Mouse (Mus musculus): ENCODE measurements around the gene Aqp5.

Gene Aqp5

DNA sequence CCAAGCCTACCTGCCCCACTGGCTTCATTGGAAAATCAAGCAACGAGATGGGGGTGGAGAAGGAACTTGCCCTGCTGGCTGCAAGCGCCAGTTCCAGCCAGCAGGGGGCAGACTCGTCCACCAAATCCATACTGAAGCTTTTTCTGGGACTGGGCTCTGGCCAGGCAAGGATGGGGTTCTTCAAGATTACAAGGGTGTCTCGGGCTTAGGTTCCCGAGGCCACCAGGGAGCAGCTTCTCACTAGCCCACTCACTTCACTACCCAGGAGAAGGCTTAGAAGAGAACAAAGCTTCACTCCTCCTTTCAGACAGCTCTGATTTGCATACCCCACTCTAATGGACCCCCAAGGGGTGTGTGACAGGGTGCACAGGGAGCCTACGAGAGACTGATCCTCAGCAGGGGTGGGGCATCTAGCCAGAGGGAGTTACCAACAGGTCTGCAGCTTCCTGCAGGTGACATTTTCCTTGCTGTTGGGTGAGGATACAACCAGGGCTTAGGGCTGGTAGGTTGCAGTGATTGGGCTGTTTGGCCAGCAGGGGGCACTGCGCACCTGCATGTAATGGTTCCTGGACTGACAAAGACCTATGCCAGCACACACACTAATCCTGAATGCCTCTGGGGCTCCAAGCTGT is 5.6 kb downstream of the Aqp5 start:
- DNase-seq (ENCODE audit: low read depth): peak; percentile 90

DNA sequence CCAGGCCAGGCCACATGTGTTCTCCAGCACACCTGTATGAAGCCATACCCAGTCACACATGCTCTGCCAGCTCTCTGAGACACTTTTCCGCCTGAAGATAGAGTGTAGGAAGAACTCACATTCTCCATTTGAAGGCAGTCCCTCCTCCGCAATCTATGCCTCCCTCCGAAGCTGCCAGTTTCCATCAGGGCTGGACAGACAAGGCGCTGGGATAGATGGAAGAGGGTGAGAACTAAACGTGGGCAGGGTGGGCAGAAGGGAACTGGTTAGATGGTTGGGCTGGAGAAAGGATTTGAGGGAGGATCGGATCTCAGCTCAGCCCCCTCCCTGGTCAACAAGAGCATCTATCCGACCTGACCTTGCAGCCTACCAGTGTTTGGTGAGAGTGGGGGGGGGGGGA is 6.3 kb downstream of the Aqp5 start:
- no peak for DNase-seq (ENCODE audit: low read depth)

DNA sequence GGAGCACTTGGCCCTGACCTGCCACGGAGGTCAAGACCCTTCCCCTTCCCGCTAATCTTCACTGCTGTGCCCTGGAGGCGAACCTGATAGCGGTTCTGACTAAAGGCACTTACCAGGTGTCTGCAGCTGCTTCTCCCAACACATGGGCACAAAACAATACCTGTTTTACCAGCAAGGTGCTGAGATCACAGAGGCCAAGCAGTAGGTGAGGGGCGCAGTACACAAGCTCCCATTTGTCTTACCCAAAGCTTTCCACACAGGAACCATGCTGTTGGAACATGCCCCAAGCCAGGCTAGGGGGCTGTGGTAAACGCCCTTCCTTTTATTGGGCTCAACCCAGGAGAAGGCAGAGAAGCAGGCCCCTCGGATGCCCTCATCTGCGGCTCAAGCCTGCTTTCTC is 7.0 kb downstream of the Aqp5 start:
- no peak for DNase-seq (ENCODE audit: low read depth)

DNA sequence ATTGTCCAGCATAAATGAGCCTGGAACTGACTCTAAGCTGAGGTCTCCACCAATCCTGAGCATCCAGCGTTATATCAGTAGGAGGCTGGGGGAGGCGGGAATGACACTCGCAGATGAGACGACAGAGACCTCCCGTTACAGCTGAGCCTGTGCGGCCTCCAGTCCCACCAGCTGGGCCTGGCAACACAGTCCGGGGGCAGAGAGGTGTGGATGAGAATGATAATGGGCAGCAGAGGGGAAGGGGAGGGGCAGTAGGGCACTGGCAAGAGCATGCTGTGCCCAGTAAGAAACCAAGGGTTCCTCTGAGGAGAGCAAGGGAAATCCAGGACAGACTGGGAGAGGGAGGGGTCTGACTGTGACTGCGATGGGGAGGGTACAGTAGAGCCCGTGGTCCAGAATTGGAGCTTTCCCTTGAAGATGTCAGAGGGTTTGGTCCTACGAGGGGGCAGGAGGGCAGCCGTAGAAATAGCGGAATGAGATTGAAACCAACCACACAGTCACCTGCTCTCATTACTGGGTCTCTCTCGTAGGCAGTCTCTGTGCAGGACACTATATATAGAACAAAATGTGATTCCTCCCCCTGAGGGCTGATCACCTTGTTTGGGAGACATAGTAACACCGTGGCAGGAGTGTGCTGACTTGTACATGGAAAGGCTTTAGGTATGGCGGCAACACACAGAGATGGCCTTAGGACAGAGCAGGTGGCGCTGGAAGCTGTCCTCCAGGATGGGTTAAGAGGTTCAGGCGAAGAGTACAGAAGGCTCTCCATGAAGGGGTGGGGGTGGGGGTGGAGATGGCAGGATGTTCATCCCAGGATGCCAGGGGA is 8.9 kb downstream of the Aqp5 start:
- no peak for DNase-seq (ENCODE audit: low read depth)

DNA sequence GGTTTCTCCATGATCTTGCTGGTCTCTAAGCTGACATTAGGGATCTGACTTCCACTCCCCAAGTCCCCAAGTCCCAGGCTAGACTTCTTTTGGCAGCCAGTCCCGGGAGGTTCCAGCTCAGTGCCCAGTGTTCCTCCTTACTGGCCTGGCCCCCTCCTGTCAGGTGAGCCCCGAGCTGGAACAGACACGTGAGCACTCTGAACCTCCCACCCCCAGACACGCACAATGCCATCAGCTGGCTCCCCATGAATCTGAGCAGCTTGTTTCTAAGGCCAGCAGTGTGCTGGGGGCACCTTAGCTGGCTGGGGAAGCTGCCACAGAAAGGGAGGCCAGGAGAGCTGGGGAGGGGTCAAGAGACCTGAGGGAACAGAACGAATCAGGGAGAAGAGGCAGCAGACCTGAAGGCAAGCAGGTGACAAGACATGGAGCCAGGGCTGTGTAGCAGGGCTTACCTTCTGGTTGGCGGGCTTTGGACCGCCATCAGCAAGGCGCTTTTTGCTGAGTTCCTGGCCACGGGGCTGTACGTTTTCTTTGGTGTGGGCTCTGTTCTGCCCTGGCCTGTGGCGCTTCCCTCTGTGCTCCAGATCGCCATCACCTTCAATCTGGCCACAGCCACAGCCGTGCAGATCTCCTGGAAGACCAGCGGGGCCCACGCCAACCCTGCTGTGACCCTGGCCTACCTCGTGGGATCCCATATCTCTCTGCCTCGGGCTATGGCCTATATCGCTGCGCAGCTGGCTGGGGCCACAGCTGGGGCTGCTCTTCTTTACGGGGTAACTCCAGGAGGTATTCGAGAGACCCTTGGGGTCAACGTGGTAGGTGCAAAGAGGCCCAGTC is 10.6 kb downstream of the Aqp5 start, which contains the start of gene Aqp6:
TSS of gene Aqp6 (plus strand) at position 415 of the 837 bp plus-strand sequence.
- no peak for DNase-seq (ENCODE audit: low read depth)

DNA sequence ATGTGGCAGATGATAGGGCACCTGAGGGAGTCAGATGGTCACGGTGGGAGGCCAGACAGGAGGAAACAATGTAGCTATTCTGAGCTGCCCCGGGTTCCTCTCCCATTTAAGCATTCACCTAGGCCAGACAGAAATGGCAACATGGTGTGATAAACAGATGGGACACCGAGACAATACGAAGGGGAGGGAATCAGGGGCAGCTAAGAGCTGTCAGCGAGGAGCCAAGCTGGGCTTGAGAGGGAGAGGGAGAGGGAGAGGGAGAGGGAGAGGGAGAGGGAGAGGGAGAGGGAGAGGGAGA is 11.2 kb downstream of the Aqp5 start:
- no peak for DNase-seq (ENCODE audit: low read depth)

DNA sequence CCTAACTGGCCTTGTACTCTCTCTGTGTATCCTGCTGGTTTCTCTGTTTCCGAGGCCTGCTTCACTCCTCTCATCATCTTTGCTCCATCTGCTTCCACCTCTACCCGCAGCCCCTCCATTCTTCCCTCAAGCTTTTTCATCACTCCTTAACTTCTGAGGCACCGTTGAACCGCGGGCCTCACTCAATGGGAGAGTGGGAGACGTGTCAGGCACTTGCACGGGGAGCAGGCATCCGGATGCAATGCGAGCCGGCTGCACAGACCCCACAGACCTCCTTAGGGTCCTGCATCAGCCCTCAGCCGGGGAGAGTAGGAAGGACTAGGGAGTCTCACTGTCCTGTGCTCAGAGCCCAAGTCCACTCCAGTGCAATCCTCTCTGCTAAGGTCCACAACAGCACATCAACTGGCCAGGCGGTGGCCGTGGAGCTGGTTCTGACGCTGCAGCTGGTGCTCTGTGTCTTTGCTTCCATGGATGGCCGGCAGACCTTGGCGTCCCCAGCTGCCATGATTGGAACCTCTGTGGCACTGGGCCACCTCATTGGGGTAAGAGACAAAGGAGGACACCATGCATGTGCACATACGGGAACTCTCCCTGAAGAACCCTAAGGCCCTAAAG is 11.7 kb downstream of the Aqp5 start:
- DNase-seq (ENCODE audit: low read depth): no peak

DNA sequence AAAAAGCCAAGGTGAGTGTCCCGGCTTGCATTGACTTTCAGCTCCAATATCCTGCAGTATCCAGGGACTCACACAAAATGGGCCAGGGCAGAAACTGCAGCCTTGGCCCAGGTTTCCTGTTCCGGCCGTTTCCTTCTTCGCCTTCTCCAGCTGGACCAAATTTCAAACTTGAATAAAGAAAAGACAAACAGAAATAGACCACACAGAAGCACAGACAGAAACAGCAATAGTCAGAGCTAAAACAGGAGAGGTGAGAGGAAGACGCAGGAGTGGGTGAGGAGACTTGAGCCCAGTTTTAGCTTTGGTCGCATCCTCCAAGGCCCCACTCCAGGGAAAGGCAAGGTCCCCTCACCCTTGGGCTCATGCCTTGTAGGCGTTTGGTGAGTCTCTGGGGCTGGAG is 12.6 kb downstream of the Aqp5 start:
- no peak for DNase-seq (ENCODE audit: low read depth)

DNA sequence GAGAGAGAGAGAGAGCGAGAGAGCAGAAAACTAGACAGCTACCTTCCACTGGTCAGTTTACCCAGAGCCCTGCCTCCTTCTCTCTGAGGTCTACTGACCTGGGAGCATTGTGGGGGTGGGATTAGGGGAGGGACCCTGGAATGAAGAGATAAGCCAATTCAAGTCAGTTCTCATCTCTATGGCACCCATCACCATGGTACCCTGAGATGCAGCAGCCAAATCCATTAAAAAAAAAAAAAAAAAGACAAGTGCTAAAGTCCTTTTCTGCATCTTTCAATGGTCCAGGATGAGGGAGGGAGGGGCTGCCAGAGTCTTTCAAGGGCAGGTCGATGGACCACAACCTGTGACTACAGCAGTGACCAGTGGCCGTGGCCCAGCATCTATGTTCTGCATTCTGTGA is 15.0 kb downstream of the Aqp5 start:
- DNase-seq (ENCODE audit: low read depth): no peak

DNA sequence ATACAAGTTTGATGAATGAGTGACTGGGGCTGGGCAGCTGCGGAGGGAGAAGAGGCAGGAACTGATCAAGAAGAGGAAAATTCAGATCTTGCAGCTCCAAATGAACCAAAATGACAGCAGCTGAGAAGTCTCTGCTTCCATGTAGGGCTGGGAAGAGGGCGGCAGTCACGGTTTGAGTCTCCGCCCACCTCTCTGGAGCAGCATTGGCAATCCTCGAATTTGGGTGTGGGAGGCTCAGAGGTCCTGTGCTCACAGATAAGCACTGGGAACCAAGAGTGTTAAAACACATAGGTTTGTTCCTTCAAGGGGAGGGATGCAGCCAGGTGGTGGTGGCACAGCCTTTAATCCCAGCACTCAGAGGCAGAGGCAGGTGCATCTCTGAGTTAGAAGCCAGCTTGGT is 15.9 kb downstream of the Aqp5 start:
- no peak for DNase-seq (ENCODE audit: low read depth)

DNA sequence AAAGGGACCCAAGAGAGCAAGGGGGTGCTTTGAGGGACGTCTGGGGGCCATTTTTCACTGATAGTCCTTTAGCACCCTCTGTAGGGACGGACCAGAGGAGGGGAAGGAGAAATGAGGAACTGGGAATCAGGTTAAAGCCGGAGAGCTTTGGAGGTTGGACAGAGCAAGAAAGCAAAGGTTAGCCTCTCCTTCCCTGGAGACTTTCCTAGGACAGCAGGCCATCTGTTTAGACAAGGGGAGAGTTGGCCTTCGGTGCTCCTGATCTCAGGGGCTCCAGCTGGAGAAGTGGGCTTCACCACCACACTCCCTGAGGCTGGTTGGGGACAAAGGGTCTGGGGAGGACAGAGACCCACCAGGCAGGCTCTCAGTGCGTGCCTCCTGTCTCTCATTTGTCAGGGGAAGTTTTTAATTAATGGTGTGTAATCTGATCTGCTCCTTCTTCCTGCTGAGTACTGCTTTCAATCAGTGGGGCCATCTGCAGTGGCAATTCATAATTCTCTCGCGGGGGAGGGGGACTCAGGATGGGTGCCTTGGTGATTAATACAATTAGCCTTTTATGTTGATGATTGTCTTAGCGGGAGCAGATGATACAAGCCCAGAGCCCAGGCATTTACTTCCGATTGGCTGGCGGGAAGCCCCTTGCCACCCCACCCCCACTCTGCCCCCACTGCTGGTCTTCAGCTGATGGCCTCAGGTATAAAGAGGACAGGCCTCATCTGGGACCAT is 17.0 kb downstream of the Aqp5 start:
- DNase-seq (ENCODE audit: low read depth): no peak

DNA sequence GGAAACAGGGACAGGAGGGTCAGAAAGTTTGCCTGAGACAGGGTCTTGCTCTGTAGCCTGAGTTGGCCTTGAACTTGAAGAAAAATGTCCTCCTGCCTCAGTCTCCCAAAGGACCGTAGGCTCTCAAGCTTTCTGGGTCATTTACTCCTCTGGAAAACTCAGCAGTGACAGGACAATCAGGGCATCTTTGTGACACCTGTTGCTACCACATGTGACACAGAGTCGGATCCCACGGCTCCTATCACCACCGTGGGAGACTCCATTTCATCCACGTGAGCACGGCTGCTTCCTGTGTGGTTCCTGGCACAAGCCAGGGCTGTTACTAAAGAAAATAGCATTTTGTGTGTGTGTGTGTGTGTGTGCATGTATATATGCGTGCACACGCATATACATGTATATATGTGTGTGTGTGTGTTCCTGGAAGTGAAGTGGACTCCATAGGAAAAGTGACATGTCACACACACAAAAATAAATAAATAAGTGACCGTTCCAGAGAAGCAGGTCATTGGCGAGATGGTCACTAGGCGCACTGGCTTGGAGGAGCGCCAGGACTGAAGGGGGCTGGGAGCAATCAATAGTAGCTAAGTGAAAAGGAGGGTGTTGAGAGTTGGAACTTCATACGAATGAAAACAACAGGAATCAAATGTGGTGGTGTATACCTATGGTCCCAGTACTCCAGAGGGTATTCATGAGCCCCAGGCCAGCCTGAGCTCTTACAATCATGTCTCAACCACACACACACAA is 18.0 kb downstream of the Aqp5 start:
- no peak for DNase-seq (ENCODE audit: low read depth)

DNA sequence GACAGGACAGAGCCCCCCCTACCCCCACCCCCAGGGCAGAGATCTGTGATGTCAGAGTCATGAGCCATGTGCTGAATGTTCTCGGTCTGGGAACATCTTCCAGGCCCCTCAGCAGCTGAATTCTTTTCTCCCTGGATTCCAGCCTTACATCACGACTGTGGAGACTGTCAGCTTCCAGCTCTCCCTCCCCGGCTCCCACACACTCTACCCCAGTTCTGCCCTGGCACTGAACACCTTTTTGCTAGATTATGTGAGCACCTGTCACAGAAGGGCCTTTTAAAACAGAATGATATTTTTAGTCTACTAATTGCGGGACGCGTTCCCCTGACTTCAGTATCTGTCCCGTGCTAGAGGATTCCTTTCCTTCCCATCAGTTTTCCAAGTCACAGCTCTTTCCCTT is 21.0 kb downstream of the Aqp5 start:
- DNase-seq (ENCODE audit: low read depth): no peak

DNA sequence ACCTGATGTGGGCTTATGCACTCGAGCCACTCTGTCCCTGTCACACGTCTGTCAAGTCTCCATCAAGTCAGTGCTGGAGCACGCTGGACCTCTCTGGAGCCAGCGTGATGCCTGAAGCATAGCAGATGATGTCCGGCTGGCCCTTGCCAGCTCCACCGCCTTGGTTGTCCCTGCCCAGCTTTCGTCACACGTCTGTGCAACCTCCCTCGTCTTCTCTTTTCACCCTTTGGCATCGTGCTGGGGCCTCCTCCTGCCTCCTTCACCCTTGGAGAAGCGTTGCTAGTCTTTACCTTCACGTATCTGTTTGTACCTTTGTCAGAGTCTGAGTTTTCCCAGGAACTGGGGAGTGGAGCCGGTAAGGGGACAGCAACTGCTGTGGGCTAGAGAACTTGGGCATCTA is 23.7 kb downstream of the Aqp5 start:
- no peak for DNase-seq (ENCODE audit: low read depth)

DNA sequence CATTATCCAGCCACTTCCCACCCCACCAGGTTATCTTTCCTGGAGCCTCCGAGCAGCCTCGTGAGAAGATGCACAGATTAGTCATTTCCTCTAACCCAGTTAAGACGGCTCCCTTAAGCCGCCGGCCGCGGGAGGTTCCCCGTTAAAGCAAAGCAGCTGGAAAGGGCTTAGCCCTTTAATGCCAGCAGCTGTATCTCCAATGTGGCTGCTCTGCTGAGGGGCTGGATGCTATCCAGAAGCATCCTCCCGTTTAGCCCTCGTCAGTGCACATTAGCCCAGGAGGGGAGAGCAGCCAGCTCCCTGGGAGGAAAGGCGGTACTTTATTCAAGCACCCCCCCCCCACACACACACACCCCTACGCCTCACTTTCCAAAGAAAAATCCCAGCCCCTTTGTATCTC is 24.2 kb downstream of the Aqp5 start:
- peak; percentile 33 for DNase-seq (ENCODE audit: low read depth)

DNA sequence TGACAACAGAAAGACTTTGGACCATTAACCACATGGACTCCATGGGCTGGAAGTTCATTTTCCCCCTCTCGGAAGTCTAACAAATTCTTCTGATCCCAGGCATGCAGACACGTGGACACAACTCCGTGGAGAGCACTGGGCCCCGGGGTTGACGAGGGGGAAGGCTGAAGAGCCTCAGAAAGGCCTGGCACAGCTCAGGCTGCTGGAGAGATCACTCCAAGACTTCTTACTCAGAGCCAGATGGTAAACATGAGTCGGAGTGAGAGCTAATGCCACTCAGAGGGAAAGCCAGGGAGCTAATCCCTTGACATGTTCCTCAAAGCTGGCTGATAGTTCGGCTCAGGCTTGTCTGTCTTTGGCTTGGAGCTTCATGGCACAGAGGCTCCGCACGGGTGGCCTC is 24.7 kb downstream of the Aqp5 start:
- no peak for DNase-seq (ENCODE audit: low read depth)

DNA sequence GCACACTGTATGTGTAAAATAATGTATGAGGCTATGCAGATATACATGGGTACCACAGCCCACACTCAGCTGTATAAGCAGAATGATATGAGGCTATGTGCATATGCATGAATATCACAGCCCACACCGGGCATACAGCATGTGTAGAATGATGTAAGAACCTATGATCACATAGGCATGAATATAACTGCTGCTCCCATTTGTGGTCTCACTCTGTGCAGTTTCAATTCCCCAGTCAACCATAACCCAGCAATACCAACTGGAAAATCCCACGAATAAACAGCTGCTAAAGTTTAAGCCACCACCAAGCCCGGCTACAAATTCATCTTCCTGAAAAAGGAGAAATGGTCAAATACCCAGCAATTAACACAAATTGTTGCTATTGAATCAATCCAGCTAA is 28.0 kb downstream of the Aqp5 start:
- DNase-seq (ENCODE audit: low read depth): no peak

DNA sequence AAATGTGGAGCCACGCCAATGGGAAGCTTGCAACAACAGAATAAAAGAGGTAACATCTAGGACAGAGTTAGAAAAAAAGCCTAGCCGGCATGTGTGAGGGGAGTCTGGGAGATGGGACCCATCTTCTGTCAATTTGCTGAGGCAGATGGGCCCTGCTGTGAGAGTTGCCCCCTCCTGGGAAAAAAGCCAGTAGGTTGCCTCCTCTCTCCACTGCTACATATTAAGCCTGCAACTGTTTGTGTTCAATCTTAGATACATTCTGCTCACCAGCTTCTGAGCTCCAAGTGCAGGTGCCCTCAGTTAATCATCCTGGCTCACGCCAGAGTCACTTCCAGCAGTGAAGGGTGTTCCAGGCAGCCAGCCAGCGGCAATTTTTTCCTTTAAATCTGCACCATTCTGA is 29.2 kb downstream of the Aqp5 start:
- DNase-seq (ENCODE audit: low read depth): no peak

DNA sequence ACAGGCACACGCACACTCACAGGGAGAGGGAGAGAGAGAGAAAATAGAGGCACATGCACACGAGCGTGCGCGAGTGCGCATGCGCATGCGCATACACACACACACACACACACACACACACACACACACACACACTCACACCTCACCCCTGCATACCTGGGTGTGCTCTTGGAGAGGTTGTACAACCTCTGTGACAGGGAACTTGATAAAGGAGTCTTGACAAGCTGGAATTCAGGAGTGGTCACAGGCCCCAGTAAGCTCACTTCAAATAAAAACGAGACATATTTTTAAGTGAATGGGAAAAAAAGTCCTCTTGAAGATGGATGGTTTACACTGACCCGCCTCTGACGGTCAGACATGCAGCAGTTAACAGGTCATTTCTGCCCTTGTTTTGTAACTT is 31.5 kb downstream of the Aqp5 start:
- DNase-seq (ENCODE audit: low read depth): no peak

DNA sequence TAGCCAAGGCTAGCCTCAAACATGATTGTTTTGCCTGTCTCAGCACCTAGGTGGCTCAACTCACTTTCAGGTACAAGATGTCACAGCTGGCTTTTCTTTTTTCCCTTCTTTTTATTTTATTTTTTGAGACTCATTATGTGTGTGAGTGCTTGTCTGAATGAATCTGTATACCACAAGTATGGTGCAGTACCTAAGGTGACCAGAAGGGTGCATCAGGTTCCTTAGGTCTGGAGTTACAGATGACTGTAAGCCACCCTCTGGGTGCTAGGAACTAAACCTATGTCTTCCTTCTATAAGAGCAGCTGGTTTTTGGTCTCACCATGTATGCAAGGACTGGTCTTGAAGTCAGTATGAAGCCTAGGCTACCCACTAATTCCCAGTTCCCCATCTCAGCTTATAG is 41.0 kb downstream of the Aqp5 start:
- peak; percentile 54 for DNase-seq (ENCODE audit: low read depth)

DNA sequence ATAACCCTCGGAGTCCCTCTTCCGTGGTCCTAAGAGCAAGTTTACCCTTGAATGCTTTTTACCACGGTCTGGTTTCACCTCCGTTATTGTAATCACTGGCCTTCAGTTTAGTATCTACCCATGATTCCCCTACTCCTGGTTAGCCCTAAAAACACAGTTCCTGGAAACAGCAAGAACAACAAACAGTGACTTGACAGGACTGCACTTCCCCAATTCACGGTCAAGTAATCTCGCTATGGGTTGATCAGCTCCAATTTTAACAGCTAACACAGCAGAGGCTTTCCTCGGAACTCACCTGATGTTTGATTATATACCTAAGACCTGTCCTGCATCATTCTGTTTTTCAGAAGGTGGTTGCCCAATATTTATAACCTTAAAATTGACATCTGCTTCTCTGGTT is 44.1 kb downstream of the Aqp5 start:
- no peak for DNase-seq (ENCODE audit: low read depth)

All from 416B (cell line).